Mouse (Mus musculus): Measurements from ENCODE around the gene Erich3. TPM values are rescaled to one million over a fixed set of nuclear protein-coding genes. Genes with fewer than 3 reads are reported as not detected.

Gene Erich3
- polyA plus RNA-seq, 1 experiment from 2014 or later = not detected

GRCm38 (mm10) chr3:154816801-154817625, 153.4 kb downstream of the Erich3 start:
- Histone ChIP-seq H3K36me3 (ENCODE audit: inconsistent target) (no peaks in the 10 kb centered on the region), H3K79me2 (ENCODE audit: inconsistent target) (no peaks in the 10 kb centered on the region), H3K27ac (no peak overlapping the region), H3K4me3 (ENCODE audit: inconsistent target) (no peak overlapping the region)
- 55% methylated on average over 19 of the region's 19 CpGs for WGBS (ENCODE audit: missing documents)

Other genes starting within 250 kb of the Erich3 start
- 4.9 to 7.0 TPM (median 5.7 TPM) in 3 replicates for gene Cryz, start 67.1 kb upstream of the Erich3 start, polyA plus RNA-seq (2018)
- 2.3 to 3.1 TPM (median 2.5 TPM) in 3 replicates for gene Tyw3, start 66.8 kb upstream of the Erich3 start, polyA plus RNA-seq (2018)

Measured in macrophage (primary cell).